Mouse (Mus musculus) testis, postnatal 14 days (tissue): Measurements from ENCODE around the gene Espn.
A peak's percentile ranks its signal among the peaks of the same experiment; 100 is the strongest.

Experiments used
- DNase-seq: peaks from one replicate; pipeline ENCODE4 v3.0.0; 2021; ENCODE audit warnings: low spot score

Espn gene

GRCm38 (mm10) chr4:152125161-152126025 lies 26.8 kb downstream of the Espn start:
- peak; percentile 58 for DNase-seq

GRCm38 (mm10) chr4:152124361-152124961 lies 27.7 kb downstream of the Espn start:
- no peak for DNase-seq

- DNase-seq, result no peak
Measured at GRCm38 (mm10) chr4:152121183-152121505, 31.0 kb downstream of the Espn start.

GRCm38 (mm10) chr4:152120311-152121182 lies 31.6 kb downstream of the Espn start:
- no peak for DNase-seq

- no peak for DNase-seq
Measured at GRCm38 (mm10) chr4:152119396-152120292, 32.5 kb downstream of the Espn start.

GRCm38 (mm10) chr4:152117538-152117937 lies 34.6 kb downstream of the Espn start:
- no peak for DNase-seq

- DNase-seq, result no peak
Measured at GRCm38 (mm10) chr4:152115921-152116612, 36.1 kb downstream of the Espn start, which contains the start of gene Tnfrsf25. Gene Tnfrsf25 (plus strand): TSS chr4:152115934.

GRCm38 (mm10) chr4:152114080-152114479 lies 38.1 kb downstream of the Espn start:
- DNase-seq, result no peak

- DNase-seq, result no peak
Measured at GRCm38 (mm10) chr4:152112329-152112728, 39.8 kb downstream of the Espn start.

- DNase-seq, result no peak
Measured at GRCm38 (mm10) chr4:152110689-152111088, 41.5 kb downstream of the Espn start.

GRCm38 (mm10) chr4:152109509-152109908 lies 42.7 kb downstream of the Espn start:
- DNase-seq, result no peak

GRCm38 (mm10) chr4:152108673-152109072 lies 43.5 kb downstream of the Espn start:
- DNase-seq, result no peak

- peak; percentile 81 for DNase-seq
Measured at GRCm38 (mm10) chr4:152107971-152108509, 44.1 kb downstream of the Espn start.

GRCm38 (mm10) chr4:152107493-152107892 lies 44.7 kb downstream of the Espn start:
- DNase-seq, result peak; percentile 73

GRCm38 (mm10) chr4:152106746-152107145 lies 45.4 kb downstream of the Espn start:
- DNase-seq, result no peak

- no peak for DNase-seq
Measured at GRCm38 (mm10) chr4:152103025-152103424, 49.1 kb downstream of the Espn start.

GRCm38 (mm10) chr4:152101921-152102320 lies 50.2 kb downstream of the Espn start:
- no peak for DNase-seq

- no peak for DNase-seq
Measured at GRCm38 (mm10) chr4:152101081-152101653, 51.0 kb downstream of the Espn start.

GRCm38 (mm10) chr4:152100541-152100940 lies 51.6 kb downstream of the Espn start:
- no peak for DNase-seq
